Mouse (Mus musculus): ENCODE measurements around the gene Ptprg. TPM values are rescaled to one million over a fixed set of nuclear protein-coding genes. Genes with fewer than 3 reads are reported as not detected.

The Ptprg gene
- polyA plus RNA-seq, 1 experiment from 2014 or later: 55.8 TPM

- 74% methylated on average over 7 of the region's 7 CpGs for WGBS
- no peak for ATAC-seq (ENCODE audit: low FRiP score)
- H3K4me2 ChIP-seq (replicated peaks): no peak overlapping the region
These were observed 178.0 kb downstream of the Ptprg start for GRCm38 (mm10) chr14:11731223-11731920.

DNA sequence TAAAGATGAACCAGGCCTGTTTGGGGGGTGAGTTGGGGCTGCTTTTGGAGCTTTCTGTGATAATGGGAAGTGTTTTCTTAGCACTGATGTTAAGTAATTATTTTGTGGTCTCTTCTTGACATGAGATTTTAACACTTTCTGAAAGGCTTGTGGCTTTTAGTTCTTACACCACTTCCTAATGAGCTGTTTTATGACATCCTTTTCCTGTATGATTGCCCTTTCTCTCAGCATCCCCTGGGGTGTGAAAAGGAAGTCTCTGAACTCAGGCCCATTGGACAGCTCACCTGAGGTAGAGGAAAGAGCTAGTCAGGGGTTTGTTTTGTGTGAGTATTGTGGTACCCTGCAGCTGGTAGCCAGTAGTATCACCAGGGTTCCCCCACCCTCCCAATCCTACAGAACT lies 179.0 kb downstream of the Ptprg start:
- ATAC-seq (ENCODE audit: low FRiP score): no peak
- H3K9ac ChIP-seq: no peak overlapping the region
- H3K4me2 ChIP-seq (replicated peaks): no peak overlapping the region
- no peaks in the 10 kb centered on the region for H3K9me3 ChIP-seq (replicated peaks)
- no peaks in the 10 kb centered on the region for H3K36me3 ChIP-seq
- no peak overlapping the region for H3K4me3 ChIP-seq
- no peaks in the 10 kb centered on the region for H3K27me3 ChIP-seq
- H3K4me1 ChIP-seq: no peaks in the 10 kb centered on the region
- no peak overlapping the region for H3K27ac ChIP-seq

More at GRCm38 (mm10) chr14:11731223-11731920, 178.0 kb downstream of the Ptprg start:
- no peak overlapping the region for H3K9ac ChIP-seq
- no peaks in the 10 kb centered on the region for H3K27me3 ChIP-seq
- no peaks in the 10 kb centered on the region for H3K4me1 ChIP-seq
- no peaks in the 10 kb centered on the region for H3K9me3 ChIP-seq (replicated peaks)
- no peaks in the 10 kb centered on the region for H3K36me3 ChIP-seq
- H3K27ac ChIP-seq: no peak overlapping the region
- H3K4me3 ChIP-seq: no peak overlapping the region

- Histone ChIP-seq H3K4me1 (no peaks in the 10 kb centered on the region), H3K27me3 (no peaks in the 10 kb centered on the region), H3K27ac (no peak overlapping the region), H3K9ac (no peak overlapping the region), H3K4me3 (no peak overlapping the region), H3K9me3 (replicated peaks) (no peaks in the 10 kb centered on the region), H3K36me3 (no peaks in the 10 kb centered on the region), H3K4me2 (replicated peaks) (no peak overlapping the region)
- 88% methylated on average over 1 of the region's 1 CpGs for WGBS
- no peak for ATAC-seq (ENCODE audit: low FRiP score)
These were observed 190.4 kb downstream of the Ptprg start for GRCm38 (mm10) chr14:11743726-11744125.

DNA sequence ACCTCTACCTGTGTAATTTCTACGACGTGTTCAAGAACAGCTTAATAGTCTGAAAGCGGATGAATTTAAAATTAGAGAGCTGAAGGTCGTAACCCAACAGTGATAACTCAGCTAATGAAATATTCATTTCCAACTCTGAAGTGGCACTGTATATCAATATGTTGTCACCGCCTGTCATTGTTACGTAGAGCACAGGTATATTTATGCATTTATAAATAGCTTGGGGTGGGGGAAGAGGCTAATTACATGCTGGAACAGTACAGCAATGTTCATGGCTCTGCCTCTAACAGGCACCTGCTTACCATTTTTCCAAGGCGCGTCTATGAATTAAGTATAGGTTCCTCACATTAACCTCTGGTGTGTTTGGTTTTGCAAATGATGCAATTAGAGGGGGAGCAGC lies 199.3 kb downstream of the Ptprg start:
- WGBS: 83% methylated on average over 8 of the region's 8 CpGs
- H3K9me3 ChIP-seq (replicated peaks): no peaks in the 10 kb centered on the region
- H3K4me3 ChIP-seq: no peak overlapping the region
- peaks cover 11% of the 10 kb centered on the region for H3K4me1 ChIP-seq
- H3K4me2 ChIP-seq (replicated peaks): no peak overlapping the region
- peak; percentile 39; the same call in 1 of the 2 replicates for ATAC-seq (ENCODE audit: low FRiP score)
- H3K27ac ChIP-seq: no peak overlapping the region
- H3K27me3 ChIP-seq: no peaks in the 10 kb centered on the region
- H3K36me3 ChIP-seq: no peaks in the 10 kb centered on the region
- no peak overlapping the region for H3K9ac ChIP-seq

DNA sequence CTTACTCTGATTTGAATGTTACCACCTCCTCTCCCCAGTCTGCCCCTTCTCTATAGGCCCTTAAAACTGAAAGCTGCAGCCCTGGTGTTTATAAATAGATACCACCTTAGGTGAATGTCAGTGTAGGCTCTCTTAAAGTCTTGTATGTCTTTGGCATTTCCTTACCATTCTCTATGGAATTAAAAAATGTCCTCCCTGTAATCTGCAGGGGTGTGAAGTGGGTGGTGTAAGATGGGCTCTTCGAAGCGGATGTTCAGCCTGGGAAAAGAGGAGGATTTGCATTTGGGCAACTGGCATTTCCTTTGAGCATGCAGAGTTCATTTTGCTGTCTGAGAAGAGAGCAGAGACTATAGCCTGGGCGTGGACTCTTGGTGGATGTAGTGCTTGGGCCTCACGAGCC lies 201.3 kb downstream of the Ptprg start:
- Histone ChIP-seq H3K36me3 (no peaks in the 10 kb centered on the region), H3K27me3 (no peaks in the 10 kb centered on the region), H3K9ac (no peak overlapping the region), H3K4me3 (no peak overlapping the region), H3K4me2 (replicated peaks) (no peak overlapping the region), H3K4me1 (peaks cover 11% of the 10 kb centered on the region), H3K9me3 (replicated peaks) (no peaks in the 10 kb centered on the region), H3K27ac (no peak overlapping the region)
- no peak for ATAC-seq (ENCODE audit: low FRiP score)
- 83% methylated on average over 4 of the region's 4 CpGs for WGBS

GRCm38 (mm10) chr14:11758185-11758584 lies 204.9 kb downstream of the Ptprg start:
- H3K9me3 ChIP-seq (replicated peaks): no peaks in the 10 kb centered on the region
- H3K36me3 ChIP-seq: no peaks in the 10 kb centered on the region
- WGBS: 87% methylated on average over 6 of the region's 6 CpGs
- peaks cover 14% of the 10 kb centered on the region for H3K4me1 ChIP-seq
- H3K4me3 ChIP-seq: no peak overlapping the region
- no peak for ATAC-seq (ENCODE audit: low FRiP score)
- H3K4me2 ChIP-seq (replicated peaks): no peak overlapping the region
- no peaks in the 10 kb centered on the region for H3K27me3 ChIP-seq
- no peak overlapping the region for H3K27ac ChIP-seq
- H3K9ac ChIP-seq: no peak overlapping the region

DNA sequence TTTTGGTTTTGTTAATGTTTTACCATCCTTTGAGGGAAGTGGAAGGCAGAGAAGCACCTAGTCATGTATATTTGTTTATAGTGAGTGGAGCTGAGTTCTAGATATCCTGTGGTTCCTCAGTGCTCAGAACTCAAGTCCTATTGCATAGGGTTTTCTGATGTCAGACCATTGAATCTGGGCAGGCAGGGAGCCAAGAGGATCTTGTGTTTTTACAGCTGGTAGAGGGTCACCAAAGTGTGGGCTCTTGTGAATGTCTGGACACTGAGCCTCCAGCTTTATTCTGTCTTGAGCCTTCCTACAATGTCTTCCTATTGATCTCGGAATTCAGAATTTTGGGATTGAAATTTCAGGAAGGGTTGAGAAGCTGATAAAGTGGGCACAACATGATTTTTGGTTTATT lies 206.0 kb downstream of the Ptprg start:
- H3K4me3 ChIP-seq: no peak overlapping the region
- 70% methylated on average over 1 of the region's 1 CpGs for WGBS
- H3K9ac ChIP-seq: no peak overlapping the region
- H3K9me3 ChIP-seq (replicated peaks): no peaks in the 10 kb centered on the region
- H3K36me3 ChIP-seq: no peaks in the 10 kb centered on the region
- no peak overlapping the region for H3K27ac ChIP-seq
- ATAC-seq (ENCODE audit: low FRiP score): no peak
- no peak overlapping the region for H3K4me2 ChIP-seq (replicated peaks)
- H3K4me1 ChIP-seq: peaks cover 10% of the 10 kb centered on the region
- H3K27me3 ChIP-seq: no peaks in the 10 kb centered on the region

DNA sequence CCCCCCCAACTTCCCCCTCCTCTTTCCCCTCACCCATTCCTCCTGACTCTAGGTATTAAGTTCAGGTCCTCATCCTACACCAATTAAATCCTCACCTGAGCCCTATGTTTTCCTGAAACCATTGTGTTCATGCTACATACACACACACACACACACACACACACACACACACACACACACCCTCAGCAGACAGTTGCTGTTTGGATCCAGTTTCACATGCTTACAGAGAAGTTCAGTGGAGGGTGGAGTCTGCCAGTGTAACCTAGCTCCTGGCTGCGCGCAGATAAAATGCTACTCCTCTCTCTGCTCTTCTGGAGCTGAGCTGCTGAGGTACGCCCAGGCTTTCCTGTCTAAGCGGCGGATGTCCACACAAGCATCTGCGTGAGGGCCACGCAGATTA lies 209.7 kb downstream of the Ptprg start:
- Histone ChIP-seq H3K9me3 (replicated peaks) (no peaks in the 10 kb centered on the region), H3K4me3 (no peak overlapping the region), H3K4me2 (replicated peaks) (no peak overlapping the region), H3K27ac (no peak overlapping the region), H3K9ac (no peak overlapping the region), H3K4me1 (peaks cover 23% of the 10 kb centered on the region), H3K36me3 (no peaks in the 10 kb centered on the region), H3K27me3 (no peaks in the 10 kb centered on the region)
- 71% methylated on average over 7 of the region's 7 CpGs for WGBS
- no peak for ATAC-seq (ENCODE audit: low FRiP score)

GRCm38 (mm10) chr14:11772736-11773135 lies 219.4 kb downstream of the Ptprg start:
- ATAC-seq (ENCODE audit: low FRiP score): no peak
- H3K4me3 ChIP-seq: no peak overlapping the region
- no peaks in the 10 kb centered on the region for H3K36me3 ChIP-seq
- no peaks in the 10 kb centered on the region for H3K27me3 ChIP-seq
- H3K4me2 ChIP-seq (replicated peaks): no peak overlapping the region
- no peak overlapping the region for H3K27ac ChIP-seq
- H3K9me3 ChIP-seq (replicated peaks): no peaks in the 10 kb centered on the region
- 74% methylated on average over 5 of the region's 5 CpGs for WGBS
- H3K9ac ChIP-seq: no peak overlapping the region
- H3K4me1 ChIP-seq: peaks cover 30% of the 10 kb centered on the region

- H3K27ac ChIP-seq: no peak overlapping the region
- 48% methylated on average over 4 of the region's 4 CpGs for WGBS
- no peak overlapping the region for H3K9ac ChIP-seq
- no peak overlapping the region for H3K4me2 ChIP-seq (replicated peaks)
- no peak overlapping the region for H3K4me3 ChIP-seq
- no peaks in the 10 kb centered on the region for H3K27me3 ChIP-seq
- no peaks in the 10 kb centered on the region for H3K9me3 ChIP-seq (replicated peaks)
- no peak for ATAC-seq (ENCODE audit: low FRiP score)
- peaks cover 24% of the 10 kb centered on the region for H3K4me1 ChIP-seq
- no peaks in the 10 kb centered on the region for H3K36me3 ChIP-seq
These were observed 221.2 kb downstream of the Ptprg start for GRCm38 (mm10) chr14:11774476-11775037.

DNA sequence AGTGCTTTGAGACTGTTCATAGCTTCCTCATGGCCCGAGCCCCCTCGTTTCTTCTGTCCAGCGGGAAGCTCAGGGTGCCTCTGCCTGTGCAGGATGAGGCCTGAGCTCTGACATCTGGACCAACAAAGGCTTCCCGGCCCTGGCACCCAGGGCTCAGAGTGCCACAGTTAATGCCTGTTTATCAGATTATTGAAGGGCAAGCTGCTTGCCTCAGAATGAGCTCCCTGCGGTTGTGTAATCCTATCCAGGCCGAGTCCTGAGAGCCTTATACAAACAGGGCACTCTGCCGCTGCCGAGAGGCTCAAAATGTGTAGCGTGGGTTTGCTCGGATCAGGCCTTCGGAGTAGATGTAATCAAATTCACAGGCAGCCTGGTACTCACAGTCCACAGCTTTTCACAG lies 221.9 kb downstream of the Ptprg start:
- 28% methylated on average over 11 of the region's 11 CpGs for WGBS
- Histone ChIP-seq H3K4me3 (no peak overlapping the region), H3K27me3 (no peaks in the 10 kb centered on the region), H3K36me3 (no peaks in the 10 kb centered on the region), H3K4me2 (replicated peaks) (0 out of 2 replicates have a peak overlapping the region, but pooled peaks have one; percentile 9), H3K27ac (peak overlapping the region; percentile 64), H3K9ac (no peak overlapping the region), H3K9me3 (replicated peaks) (no peaks in the 10 kb centered on the region), H3K4me1 (peaks cover 24% of the 10 kb centered on the region)
- 0 out of 2 replicates have a peak, but pooled peaks have one; percentile 49 for ATAC-seq (ENCODE audit: low FRiP score)

- ATAC-seq (ENCODE audit: low FRiP score): no peak
- peaks cover 23% of the 10 kb centered on the region for H3K4me1 ChIP-seq
- no peak overlapping the region for H3K9ac ChIP-seq
- H3K9me3 ChIP-seq (replicated peaks): no peaks in the 10 kb centered on the region
- no peak overlapping the region for H3K4me2 ChIP-seq (replicated peaks)
- no peak overlapping the region for H3K27ac ChIP-seq
- H3K36me3 ChIP-seq: no peaks in the 10 kb centered on the region
- no peaks in the 10 kb centered on the region for H3K27me3 ChIP-seq
- 80% methylated on average over 6 of the region's 6 CpGs for WGBS
- no peak overlapping the region for H3K4me3 ChIP-seq
These were observed 222.7 kb downstream of the Ptprg start for GRCm38 (mm10) chr14:11775951-11776495.

GRCm38 (mm10) chr14:11776566-11776965 lies 223.2 kb downstream of the Ptprg start:
- H3K36me3 ChIP-seq: no peaks in the 10 kb centered on the region
- H3K9me3 ChIP-seq (replicated peaks): no peaks in the 10 kb centered on the region
- WGBS: 85% methylated on average over 6 of the region's 6 CpGs
- no peak for ATAC-seq (ENCODE audit: low FRiP score)
- no peak overlapping the region for H3K4me2 ChIP-seq (replicated peaks)
- H3K4me1 ChIP-seq: peaks cover 21% of the 10 kb centered on the region
- no peak overlapping the region for H3K4me3 ChIP-seq
- H3K27me3 ChIP-seq: no peaks in the 10 kb centered on the region
- H3K9ac ChIP-seq: no peak overlapping the region
- no peak overlapping the region for H3K27ac ChIP-seq
